Mouse (Mus musculus): ENCODE results near the gene Abhd17a. TPM values are rescaled to one million over a fixed set of nuclear protein-coding genes. Genes with fewer than 3 reads are reported as not detected.
"Not testable (repeated sequence)": the region's sequence is repeated elsewhere in the genome, so short reads cannot be mapped to it uniquely, and the experiment has no call there.

Abhd17a gene
- polyA plus RNA-seq, 1 experiment from 2014 or later = 77.4 TPM

GRCm38 (mm10) chr10:80610116-80610785 is 20.1 kb upstream of the Abhd17a start:
- Histone ChIP-seq H3K27ac (ENCODE audit: low read length) (no peak overlapping the region), H3K9ac (ENCODE audit: low read length) (no peak overlapping the region), H3K4me3 (ENCODE audit: low read length) (no peak overlapping the region), H3K9me3 (ENCODE audit: control insufficient read depth, low read length) (no peaks in the 10 kb centered on the region), H3K4me1 (replicated peaks; ENCODE audit: control insufficient read depth, insufficient read depth, low read length) (no peaks in the 10 kb centered on the region), H3K27me3 (ENCODE audit: control insufficient read depth, insufficient read depth, low read depth, low read length) (no peaks in the 10 kb centered on the region), H3K4me2 (ENCODE audit: low read depth, low read length) (no peak overlapping the region), H3K36me3 (ENCODE audit: control insufficient read depth, insufficient read depth, low read length) (peaks cover 40% of the 10 kb centered on the region)
- ATAC-seq (ENCODE audit: low read depth) = no peak
- 89% methylated on average over 9 of the region's 9 CpGs for WGBS

- peaks cover 33% of the 10 kb centered on the region for H3K36me3 ChIP-seq (ENCODE audit: control insufficient read depth, insufficient read depth, low read length)
- 85% methylated on average over 10 of the region's 10 CpGs for WGBS
Measured at GRCm38 (mm10) chr10:80609269-80609924, 19.3 kb upstream of the Abhd17a start.

GRCm38 (mm10) chr10:80608435-80608834 is 18.3 kb upstream of the Abhd17a start:
- Histone ChIP-seq H3K27me3 (ENCODE audit: control insufficient read depth, insufficient read depth, low read depth, low read length) (no peaks in the 10 kb centered on the region), H3K4me2 (ENCODE audit: low read depth, low read length) (no peak overlapping the region), H3K27ac (ENCODE audit: low read length) (no peak overlapping the region), H3K4me3 (ENCODE audit: low read length) (no peak overlapping the region), H3K9ac (ENCODE audit: low read length) (no peak overlapping the region), H3K36me3 (ENCODE audit: control insufficient read depth, insufficient read depth, low read length) (peaks cover 27% of the 10 kb centered on the region), H3K9me3 (ENCODE audit: control insufficient read depth, low read length) (no peaks in the 10 kb centered on the region), H3K4me1 (replicated peaks; ENCODE audit: control insufficient read depth, insufficient read depth, low read length) (peaks cover 9% of the 10 kb centered on the region)
- WGBS = 79% methylated on average over 3 of the region's 3 CpGs
- ATAC-seq (ENCODE audit: low read depth) = no peak

More at GRCm38 (mm10) chr10:80609269-80609924, 19.3 kb upstream of the Abhd17a start:
- no peak for ATAC-seq (ENCODE audit: low read depth)
- Histone ChIP-seq H3K4me1 (replicated peaks; ENCODE audit: control insufficient read depth, insufficient read depth, low read length) (no peaks in the 10 kb centered on the region), H3K4me2 (ENCODE audit: low read depth, low read length) (no peak overlapping the region), H3K9me3 (ENCODE audit: control insufficient read depth, low read length) (no peaks in the 10 kb centered on the region), H3K27me3 (ENCODE audit: control insufficient read depth, insufficient read depth, low read depth, low read length) (no peaks in the 10 kb centered on the region), H3K4me3 (ENCODE audit: low read length) (no peak overlapping the region), H3K27ac (ENCODE audit: low read length) (no peak overlapping the region), H3K9ac (ENCODE audit: low read length) (no peak overlapping the region)

- H3K4me2 ChIP-seq (ENCODE audit: low read depth, low read length) = no peak overlapping the region
- peaks cover 15% of the 10 kb centered on the region for H3K4me1 ChIP-seq (replicated peaks; ENCODE audit: control insufficient read depth, insufficient read depth, low read length)
- no peak overlapping the region for H3K4me3 ChIP-seq (ENCODE audit: low read length)
- no peak overlapping the region for H3K9ac ChIP-seq (ENCODE audit: low read length)
- H3K36me3 ChIP-seq (ENCODE audit: control insufficient read depth, insufficient read depth, low read length) = peaks cover 24% of the 10 kb centered on the region
- 92% methylated on average over 34 of the region's 34 CpGs for WGBS
- H3K9me3 ChIP-seq (ENCODE audit: control insufficient read depth, low read length) = no peaks in the 10 kb centered on the region
- no peak overlapping the region for H3K27ac ChIP-seq (ENCODE audit: low read length)
- no peak for ATAC-seq (ENCODE audit: low read depth)
- H3K27me3 ChIP-seq (ENCODE audit: control insufficient read depth, insufficient read depth, low read depth, low read length) = no peaks in the 10 kb centered on the region
Measured at GRCm38 (mm10) chr10:80606737-80607350, 16.7 kb upstream of the Abhd17a start.

- peaks cover 24% of the 10 kb centered on the region for H3K36me3 ChIP-seq (ENCODE audit: control insufficient read depth, insufficient read depth, low read length)
- H3K9me3 ChIP-seq (ENCODE audit: control insufficient read depth, low read length) = no peaks in the 10 kb centered on the region
- peaks cover 15% of the 10 kb centered on the region for H3K4me1 ChIP-seq (replicated peaks; ENCODE audit: control insufficient read depth, insufficient read depth, low read length)
- no peak overlapping the region for H3K4me3 ChIP-seq (ENCODE audit: low read length)
- no peak overlapping the region for H3K27ac ChIP-seq (ENCODE audit: low read length)
- H3K27me3 ChIP-seq (ENCODE audit: control insufficient read depth, insufficient read depth, low read depth, low read length) = no peaks in the 10 kb centered on the region
- ATAC-seq (ENCODE audit: low read depth) = no peak
- no peak overlapping the region for H3K4me2 ChIP-seq (ENCODE audit: low read depth, low read length)
- 82% methylated on average over 23 of the region's 23 CpGs for WGBS
- H3K9ac ChIP-seq (ENCODE audit: low read length) = no peak overlapping the region
Measured at GRCm38 (mm10) chr10:80606306-80606705, 16.2 kb upstream of the Abhd17a start.

GRCm38 (mm10) chr10:80605721-80606120 is 15.6 kb upstream of the Abhd17a start, which contains the start of gene Gm49322:
TSS of gene Gm49322 (plus strand) at chr10:80606021.
- H3K4me3 ChIP-seq (ENCODE audit: low read length); H3K4me2 ChIP-seq (ENCODE audit: low read depth, low read length); H3K9ac ChIP-seq (ENCODE audit: low read length); ATAC-seq (ENCODE audit: low read depth); H3K9me3 ChIP-seq (ENCODE audit: control insufficient read depth, low read length); H3K27ac ChIP-seq (ENCODE audit: low read length); H3K27me3 ChIP-seq (ENCODE audit: control insufficient read depth, insufficient read depth, low read depth, low read length): not testable (repeated sequence)
- WGBS = 67% methylated on average over 3 of the region's 4 CpGs
- Histone ChIP-seq H3K36me3 (ENCODE audit: control insufficient read depth, insufficient read depth, low read length) (peaks cover 24% of the 10 kb centered on the region), H3K4me1 (replicated peaks; ENCODE audit: control insufficient read depth, insufficient read depth, low read length) (peaks cover 15% of the 10 kb centered on the region)

GRCm38 (mm10) chr10:80604988-80605387 is 14.8 kb upstream of the Abhd17a start:
- ATAC-seq (ENCODE audit: low read depth) = no peak
- no peaks in the 10 kb centered on the region for H3K9me3 ChIP-seq (ENCODE audit: control insufficient read depth, low read length)
- 87% methylated on average over 2 of the region's 2 CpGs for WGBS

GRCm38 (mm10) chr10:80604001-80604509 is 13.9 kb upstream of the Abhd17a start:
- no peak overlapping the region; the same call in 1 of the 2 replicates for H3K4me3 ChIP-seq (ENCODE audit: low read length)
- H3K36me3 ChIP-seq (ENCODE audit: control insufficient read depth, insufficient read depth, low read length) = peaks cover 22% of the 10 kb centered on the region
- H3K9me3 ChIP-seq (ENCODE audit: control insufficient read depth, low read length) = no peaks in the 10 kb centered on the region
- 88% methylated on average over 7 of the region's 7 CpGs for WGBS
- no peaks in the 10 kb centered on the region for H3K27me3 ChIP-seq (ENCODE audit: control insufficient read depth, insufficient read depth, low read depth, low read length)
- H3K4me1 ChIP-seq (replicated peaks; ENCODE audit: control insufficient read depth, insufficient read depth, low read length) = peaks cover 15% of the 10 kb centered on the region
- H3K4me2 ChIP-seq (ENCODE audit: low read depth, low read length) = peak overlapping the region; percentile 88
- H3K27ac ChIP-seq (ENCODE audit: low read length) = no peak overlapping the region
- no peak for ATAC-seq (ENCODE audit: low read depth)
- peak overlapping the region; percentile 73; the same call in 1 of the 2 replicates for H3K9ac ChIP-seq (ENCODE audit: low read length)

More at GRCm38 (mm10) chr10:80604988-80605387, 14.8 kb upstream of the Abhd17a start:
- H3K27me3 ChIP-seq (ENCODE audit: control insufficient read depth, insufficient read depth, low read depth, low read length) = no peaks in the 10 kb centered on the region
- peaks cover 15% of the 10 kb centered on the region for H3K4me1 ChIP-seq (replicated peaks; ENCODE audit: control insufficient read depth, insufficient read depth, low read length)
- no peak overlapping the region for H3K9ac ChIP-seq (ENCODE audit: low read length)
- no peak overlapping the region for H3K4me3 ChIP-seq (ENCODE audit: low read length)
- H3K27ac ChIP-seq (ENCODE audit: low read length) = no peak overlapping the region
- H3K4me2 ChIP-seq (ENCODE audit: low read depth, low read length) = no peak overlapping the region
- H3K36me3 ChIP-seq (ENCODE audit: control insufficient read depth, insufficient read depth, low read length) = peaks cover 24% of the 10 kb centered on the region

- Histone ChIP-seq H3K4me1 (replicated peaks; ENCODE audit: control insufficient read depth, insufficient read depth, low read length) (peaks cover 15% of the 10 kb centered on the region), H3K9ac (ENCODE audit: low read length) (peak overlapping the region; percentile 73), H3K36me3 (ENCODE audit: control insufficient read depth, insufficient read depth, low read length) (peaks cover 18% of the 10 kb centered on the region), H3K9me3 (ENCODE audit: control insufficient read depth, low read length) (no peaks in the 10 kb centered on the region), H3K27me3 (ENCODE audit: control insufficient read depth, insufficient read depth, low read depth, low read length) (no peaks in the 10 kb centered on the region), H3K4me3 (ENCODE audit: low read length) (peak overlapping the region; percentile 67), H3K27ac (ENCODE audit: low read length) (peak overlapping the region; percentile 78), H3K4me2 (ENCODE audit: low read depth, low read length) (peak overlapping the region; percentile 88)
- ATAC-seq (ENCODE audit: low read depth) = no peak
- 23% methylated on average over 7 of the region's 7 CpGs for WGBS
Measured at GRCm38 (mm10) chr10:80603364-80603763, 13.2 kb upstream of the Abhd17a start.

All from lung, embryonic 16.5 days (tissue).